Mouse (Mus musculus): ENCODE results near the gene Bcl9. TPM values are rescaled to one million over a fixed set of nuclear protein-coding genes. Genes with fewer than 3 reads are reported as not detected.
A peak's percentile ranks its signal among the peaks of the same experiment; 100 is the strongest.

Bcl9 gene
- polyA plus RNA-seq, 1 experiment from 2014 or later: 36.0 TPM

GRCm38 (mm10) chr3:97172231-97172630 is 125.5 kb downstream of the Bcl9 start:
- Histone ChIP-seq H3K9me3 (ENCODE audit: control insufficient read depth, low read length) (no peaks in the 10 kb centered on the region), H3K9ac (ENCODE audit: low read depth, low read length) (no peak overlapping the region), H3K27ac (replicated peaks; ENCODE audit: low read depth, low read length) (no peak overlapping the region), H3K4me3 (ENCODE audit: low read depth, low read length) (no peak overlapping the region), H3K36me3 (ENCODE audit: control insufficient read depth, insufficient read depth, low read length) (0 out of 2 replicates have a peak, but pooled peaks cover 16% of the 10 kb centered on the region), H3K27me3 (replicated peaks; ENCODE audit: control insufficient read depth, insufficient read depth, low read length) (no peaks in the 10 kb centered on the region), H3K4me2 (ENCODE audit: low read depth, low read length) (no peak overlapping the region), H3K4me1 (ENCODE audit: control insufficient read depth, insufficient read depth, low read length) (no peaks in the 10 kb centered on the region)
- 64% methylated on average over 9 of the region's 9 CpGs for WGBS
- no peak for ATAC-seq (ENCODE audit: low read depth)
- no peak for DNase-seq (ENCODE audit: low spot score)

GRCm38 (mm10) chr3:97171531-97171930 is 126.2 kb downstream of the Bcl9 start:
- H3K27me3 ChIP-seq (replicated peaks; ENCODE audit: control insufficient read depth, insufficient read depth, low read length): no peaks in the 10 kb centered on the region
- no peak overlapping the region for H3K4me3 ChIP-seq (ENCODE audit: low read depth, low read length)
- no peak overlapping the region for H3K27ac ChIP-seq (replicated peaks; ENCODE audit: low read depth, low read length)
- no peak overlapping the region for H3K9ac ChIP-seq (ENCODE audit: low read depth, low read length)
- no peak overlapping the region for H3K4me2 ChIP-seq (ENCODE audit: low read depth, low read length)
- DNase-seq (ENCODE audit: low spot score) (no peak), ATAC-seq (ENCODE audit: low read depth) (no peak)
- WGBS: 68% methylated on average over 6 of the region's 6 CpGs
- H3K36me3 ChIP-seq (ENCODE audit: control insufficient read depth, insufficient read depth, low read length): 0 out of 2 replicates have a peak, but pooled peaks cover 11% of the 10 kb centered on the region
- no peaks in the 10 kb centered on the region for H3K9me3 ChIP-seq (ENCODE audit: control insufficient read depth, low read length)
- no peaks in the 10 kb centered on the region for H3K4me1 ChIP-seq (ENCODE audit: control insufficient read depth, insufficient read depth, low read length)

GRCm38 (mm10) chr3:97167126-97167525 is 130.6 kb downstream of the Bcl9 start:
- Histone ChIP-seq H3K4me2 (ENCODE audit: low read depth, low read length) (no peak overlapping the region), H3K27me3 (replicated peaks; ENCODE audit: control insufficient read depth, insufficient read depth, low read length) (no peaks in the 10 kb centered on the region), H3K4me3 (ENCODE audit: low read depth, low read length) (no peak overlapping the region), H3K9me3 (ENCODE audit: control insufficient read depth, low read length) (no peaks in the 10 kb centered on the region), H3K27ac (replicated peaks; ENCODE audit: low read depth, low read length) (no peak overlapping the region), H3K36me3 (ENCODE audit: control insufficient read depth, insufficient read depth, low read length) (0 out of 2 replicates have a peak, but pooled peaks cover 5% of the 10 kb centered on the region), H3K9ac (ENCODE audit: low read depth, low read length) (no peak overlapping the region), H3K4me1 (ENCODE audit: control insufficient read depth, insufficient read depth, low read length) (no peaks in the 10 kb centered on the region)
- DNase-seq (ENCODE audit: low spot score) (no peak), ATAC-seq (ENCODE audit: low read depth) (no peak)
- 74% methylated on average over 4 of the region's 4 CpGs for WGBS

GRCm38 (mm10) chr3:97164477-97164876 is 133.2 kb downstream of the Bcl9 start:
- WGBS: 79% methylated on average over 4 of the region's 4 CpGs
- no peaks in the 10 kb centered on the region for H3K27me3 ChIP-seq (replicated peaks; ENCODE audit: control insufficient read depth, insufficient read depth, low read length)
- no peaks in the 10 kb centered on the region for H3K9me3 ChIP-seq (ENCODE audit: control insufficient read depth, low read length)
- no peak overlapping the region for H3K4me3 ChIP-seq (ENCODE audit: low read depth, low read length)
- H3K9ac ChIP-seq (ENCODE audit: low read depth, low read length): no peak overlapping the region
- H3K36me3 ChIP-seq (ENCODE audit: control insufficient read depth, insufficient read depth, low read length): 0 out of 2 replicates have a peak, but pooled peaks cover 5% of the 10 kb centered on the region
- H3K4me1 ChIP-seq (ENCODE audit: control insufficient read depth, insufficient read depth, low read length): peaks cover 8% of the 10 kb centered on the region; the same call in 1 of the 2 replicates
- ATAC-seq (ENCODE audit: low read depth): no peak
- DNase-seq (ENCODE audit: low spot score): no peak
- no peak overlapping the region for H3K27ac ChIP-seq (replicated peaks; ENCODE audit: low read depth, low read length)
- H3K4me2 ChIP-seq (ENCODE audit: low read depth, low read length): no peak overlapping the region

GRCm38 (mm10) chr3:97161773-97162172 is 135.9 kb downstream of the Bcl9 start:
- no peaks in the 10 kb centered on the region for H3K9me3 ChIP-seq (ENCODE audit: control insufficient read depth, low read length)
- DNase-seq (ENCODE audit: low spot score): no peak
- H3K27me3 ChIP-seq (replicated peaks; ENCODE audit: control insufficient read depth, insufficient read depth, low read length): no peaks in the 10 kb centered on the region
- no peak overlapping the region for H3K9ac ChIP-seq (ENCODE audit: low read depth, low read length)
- 51% methylated on average over 4 of the region's 4 CpGs for WGBS
- ATAC-seq (ENCODE audit: low read depth): no peak
- no peak overlapping the region for H3K4me2 ChIP-seq (ENCODE audit: low read depth, low read length)
- peaks cover 8% of the 10 kb centered on the region; the same call in 1 of the 2 replicates for H3K4me1 ChIP-seq (ENCODE audit: control insufficient read depth, insufficient read depth, low read length)
- 0 out of 2 replicates have a peak, but pooled peaks cover 5% of the 10 kb centered on the region for H3K36me3 ChIP-seq (ENCODE audit: control insufficient read depth, insufficient read depth, low read length)
- no peak overlapping the region for H3K27ac ChIP-seq (replicated peaks; ENCODE audit: low read depth, low read length)
- no peak overlapping the region for H3K4me3 ChIP-seq (ENCODE audit: low read depth, low read length)

- Histone ChIP-seq H3K4me3 (ENCODE audit: low read depth, low read length) (no peak overlapping the region), H3K4me1 (ENCODE audit: control insufficient read depth, insufficient read depth, low read length) (peaks cover 8% of the 10 kb centered on the region; the same call in 1 of the 2 replicates), H3K9ac (ENCODE audit: low read depth, low read length) (no peak overlapping the region), H3K36me3 (ENCODE audit: control insufficient read depth, insufficient read depth, low read length) (no peaks in the 10 kb centered on the region), H3K27ac (replicated peaks; ENCODE audit: low read depth, low read length) (no peak overlapping the region), H3K9me3 (ENCODE audit: control insufficient read depth, low read length) (no peaks in the 10 kb centered on the region), H3K4me2 (ENCODE audit: low read depth, low read length) (peak overlapping the region; percentile 80), H3K27me3 (replicated peaks; ENCODE audit: control insufficient read depth, insufficient read depth, low read length) (no peaks in the 10 kb centered on the region)
- DNase-seq (ENCODE audit: low spot score) (peak; percentile 49), ATAC-seq (ENCODE audit: low read depth) (no peak)
- WGBS: 49% methylated on average over 10 of the region's 10 CpGs
These were observed 136.8 kb downstream of the Bcl9 start for GRCm38 (mm10) chr3:97160908-97161307.

- DNase-seq (ENCODE audit: low spot score) (no peak), ATAC-seq (ENCODE audit: low read depth) (no peak)
- 77% methylated on average over 2 of the region's 2 CpGs for WGBS
- Histone ChIP-seq H3K9me3 (ENCODE audit: control insufficient read depth, low read length) (no peaks in the 10 kb centered on the region), H3K4me3 (ENCODE audit: low read depth, low read length) (peak overlapping the region; percentile 87; the same call in 1 of the 2 replicates), H3K36me3 (ENCODE audit: control insufficient read depth, insufficient read depth, low read length) (no peaks in the 10 kb centered on the region), H3K27me3 (replicated peaks; ENCODE audit: control insufficient read depth, insufficient read depth, low read length) (no peaks in the 10 kb centered on the region), H3K4me2 (ENCODE audit: low read depth, low read length) (peak overlapping the region; percentile 80), H3K9ac (ENCODE audit: low read depth, low read length) (no peak overlapping the region), H3K27ac (replicated peaks; ENCODE audit: low read depth, low read length) (no peak overlapping the region), H3K4me1 (ENCODE audit: control insufficient read depth, insufficient read depth, low read length) (peaks cover 8% of the 10 kb centered on the region; the same call in 1 of the 2 replicates)
These were observed 137.7 kb downstream of the Bcl9 start for GRCm38 (mm10) chr3:97159986-97160385.

GRCm38 (mm10) chr3:97159509-97159850 is 138.2 kb downstream of the Bcl9 start:
- H3K27ac ChIP-seq (replicated peaks; ENCODE audit: low read depth, low read length): peak overlapping the region; percentile 56; the same call in 1 of the 2 replicates
- no peak for DNase-seq (ENCODE audit: low spot score)

More at GRCm38 (mm10) chr3:97159509-97159850, 138.2 kb downstream of the Bcl9 start:
- peaks cover 8% of the 10 kb centered on the region; the same call in 1 of the 2 replicates for H3K4me1 ChIP-seq (ENCODE audit: control insufficient read depth, insufficient read depth, low read length)
- H3K4me3 ChIP-seq (ENCODE audit: low read depth, low read length): peak overlapping the region; percentile 87
- H3K27me3 ChIP-seq (replicated peaks; ENCODE audit: control insufficient read depth, insufficient read depth, low read length): no peaks in the 10 kb centered on the region
- ATAC-seq (ENCODE audit: low read depth): no peak
- H3K36me3 ChIP-seq (ENCODE audit: control insufficient read depth, insufficient read depth, low read length): no peaks in the 10 kb centered on the region
- peak overlapping the region; percentile 80 for H3K4me2 ChIP-seq (ENCODE audit: low read depth, low read length)
- H3K9ac ChIP-seq (ENCODE audit: low read depth, low read length): peak overlapping the region; percentile 82
- H3K9me3 ChIP-seq (ENCODE audit: control insufficient read depth, low read length): no peaks in the 10 kb centered on the region
- WGBS: 10% methylated on average over 6 of the region's 6 CpGs

All from embryonic facial prominence, embryonic 14.5 days (tissue).